Mouse (Mus musculus): ENCODE data around the gene Senp2. TPM values are rescaled to one million over a fixed set of nuclear protein-coding genes. Genes with fewer than 3 reads are reported as not detected.

Gene Senp2
- total RNA-seq (2012; rRNA removed) (37.8 and 45.8 TPM in 2 replicates), total RNA-seq (2014; rRNA removed) (42.8 and 46.2 TPM in 2 replicates), polyA plus RNA-seq (2012; ENCODE audit: insufficient read length, low read depth) (60.5 and 60.8 TPM in 2 replicates)

GRCm38 (mm10) chr16:22009099-22009584 lies at the start of gene Senp2:
Senp2 (plus strand) TSS chr16:22009484.
- in situ Hi-C loops (cut with MboI; ENCODE audit: low pct_ligation_motif_present, low pct_unique_long_range_greater_than_20kb, low sequenced_read_pairs): loop anchor here (25.0 kb wide), 1 partner anchor 172 kb away; no protein-coding TSS in a partner anchor
- Histone ChIP-seq H3K4me1 (ENCODE audit: control insufficient read depth in 1 of 2, insufficient read depth in 2 of 2) (peaks cover 2 to 46% of the 10 kb centered on the region in 2 experiments), H3K27me3 (replicated peaks) (no peaks in the 10 kb centered on the region), H3K79me2 (replicated peaks; ENCODE audit: control insufficient read depth, extremely low read depth, insufficient read depth, poor library complexity, severe bottlenecking) (peaks cover 37% of the 10 kb centered on the region), H3K36me3 (replicated peaks in 1 of 2; ENCODE audit: control insufficient read depth in 1 of 2, insufficient read depth in 1 of 2, low read length in 1 of 2) (peaks cover 0 to 29% of the 10 kb centered on the region in 2 experiments), H3K9me3 (replicated peaks; ENCODE audit: low read length) (no peaks in the 10 kb centered on the region), H3K4me3 (replicated peaks in 1 of 3; ENCODE audit: low read depth in 2 of 3, low read length in 2 of 3, poor library complexity in 1 of 3) (peak within 1 kb of the TSS; percentile 91 to 98 (median 91)), H3K27ac (ENCODE audit: insufficient read depth, low read depth) (0 out of 2 replicates have a peak within 1 kb of the TSS, but pooled peaks have one; percentile 11), H3K4me2 (ENCODE audit: insufficient read depth, low read depth, poor library complexity, severe bottlenecking) (peak within 1 kb of the TSS; percentile 96), H3K9ac (ENCODE audit: insufficient read depth, low read depth) (peak within 1 kb of the TSS; percentile 72)
- peak; percentile 100 for DNase-seq (ENCODE audit: extremely low read depth)
- dilution Hi-C loops (cut with MboI; ENCODE audit: extremely low pct_ligation_motif_present, extremely low pct_unique_long_range_greater_than_20kb, low sequenced_read_pairs): no loop called here
- TF ChIP-seq IRF4 (IDR thresholded peaks at IDR 0.05; ENCODE audit: low read depth, low read length) (peak; percentile 64), SIN3A (IDR thresholded peaks at IDR 0.05; ENCODE audit: low read length) (peak; percentile 98), MAX (IDR thresholded peaks at IDR 0.05; ENCODE audit: low read length) (peak; percentile 99), PAX5 (IDR thresholded peaks at IDR 0.05; ENCODE audit: low read length) (no peak), ZMIZ1 (IDR thresholded peaks at IDR 0.05; ENCODE audit: low read depth, low read length) (no peak), MAFK (IDR thresholded peaks at IDR 0.05; ENCODE audit: insufficient replicate concordance, low read length) (no peak), ZNF384 (IDR thresholded peaks at IDR 0.05; ENCODE audit: low read depth, low read length) (no peak), KAT2A (IDR thresholded peaks at IDR 0.05; ENCODE audit: insufficient replicate concordance, low read length) (peak; percentile 80; the same call in 1 of the 2 replicates), SMC3 (IDR thresholded peaks at IDR 0.05; ENCODE audit: low read depth, low read length) (no peak), JUN (IDR thresholded peaks at IDR 0.05; ENCODE audit: insufficient read depth, low read depth, low read length) (peak; percentile 50), E2F4 (IDR thresholded peaks at IDR 0.05; ENCODE audit: insufficient replicate concordance, low read depth, low read length) (peak; percentile 90; the same call in 1 of the 2 replicates), ZKSCAN1 (IDR thresholded peaks at IDR 0.05; ENCODE audit: borderline replicate concordance, low read depth, low read length) (no peak), HCFC1 (IDR thresholded peaks at IDR 0.05; ENCODE audit: low read depth, low read length) (peak; percentile 90), MXI1 (IDR thresholded peaks at IDR 0.05; ENCODE audit: low read depth, low read length) (peak; percentile 100), POLR2A (IDR thresholded peaks at IDR 0.05; ENCODE audit: low read depth, low read length) (peak; percentile 92), ZC3H11A (IDR thresholded peaks at IDR 0.05; ENCODE audit: low read depth, low read length) (no peak), BHLHE40 (IDR thresholded peaks at IDR 0.05; ENCODE audit: low read depth, low read length) (no peak), NELFE (IDR thresholded peaks at IDR 0.05; ENCODE audit: low read depth, low read length) (peak; percentile 83), TCF12 (IDR thresholded peaks at IDR 0.05; ENCODE audit: low read depth, low read length) (peak; percentile 55; the same call in 1 of the 2 replicates), UBTF (IDR thresholded peaks at IDR 0.05; ENCODE audit: low read depth, low read length) (no peak), CTCF (conservative IDR thresholded peaks at IDR 0.05 in 1 of 2, IDR thresholded peaks at IDR 0.05 in 1 of 2; ENCODE audit: low read depth in 2 of 2, low read length in 2 of 2) (no peak), RAD21 (IDR thresholded peaks at IDR 0.05; ENCODE audit: low read depth, low read length) (no peak), USF1 (IDR thresholded peaks at IDR 0.05; ENCODE audit: low read depth, low read length) (no peak), USF2 (conservative IDR thresholded peaks at IDR 0.05; ENCODE audit: low read depth, low read length) (0 out of 2 replicates have a peak, but pooled peaks have one; percentile 20), MEF2A (IDR thresholded peaks at IDR 0.05; ENCODE audit: borderline replicate concordance, low read depth, low read length) (peak; percentile 62), JUND (conservative IDR thresholded peaks at IDR 0.05; ENCODE audit: low read depth, low read length) (no peak; the same call in 1 of the 2 replicates), ETS1 (conservative IDR thresholded peaks at IDR 0.05; ENCODE audit: low read depth, low read length) (peak; percentile 57; the same call in 1 of the 2 replicates), GABPA (IDR thresholded peaks at IDR 0.05; ENCODE audit: insufficient replicate concordance, low read depth, low read length) (peak; percentile 93), RCOR1 (conservative IDR thresholded peaks at IDR 0.05; ENCODE audit: low read depth, low read length) (no peak), POLR2AphosphoS2 (IDR thresholded peaks at IDR 0.05; ENCODE audit: low read depth, low read length) (peak; percentile 75; the same call in 1 of the 2 replicates), ELF1 (IDR thresholded peaks at IDR 0.05; ENCODE audit: low read depth, low read length) (peak; percentile 99), NRF1 (IDR thresholded peaks at IDR 0.05; ENCODE audit: low read depth, low read length) (peak; percentile 92), EP300 (IDR thresholded peaks at IDR 0.05; ENCODE audit: low read length) (no peak), TBP (conservative IDR thresholded peaks at IDR 0.05; ENCODE audit: low read depth, low read length) (peak; percentile 78; the same call in 1 of the 2 replicates), CHD2 (IDR thresholded peaks at IDR 0.05; ENCODE audit: low read length) (no peak), MYC (IDR thresholded peaks at IDR 0.05; ENCODE audit: low read depth, low read length) (peak; percentile 99), CHD1 (IDR thresholded peaks at IDR 0.05; ENCODE audit: low read depth, low read length) (no peak), MAZ (IDR thresholded peaks at IDR 0.05; ENCODE audit: low read depth, low read length) (0 out of 2 replicates have a peak, but pooled peaks have one; percentile 56)

Measured in CH12.LX (cell line).